Mouse (Mus musculus) heart, adult 2 months (tissue): Measurements from ENCODE around the gene 1700057G04Rik. TPM values are rescaled to one million over a fixed set of nuclear protein-coding genes. Genes with fewer than 3 reads are reported as not detected.

Experiments used
- DNase-seq, 2 experiments: peaks; one replicate each; pipeline ENCODE4 v3.0.0; 2021
- H3K27ac ChIP-seq: fragments of 200-600 bp; 2 replicates; pipeline ENCODE4 v1.8.1; 2022
- H3K27me3 ChIP-seq: fragments of 200-500 bp; 2 replicates; pipeline ENCODE4 v1.6.1; 2012; ENCODE audit warnings: mild to moderate bottlenecking, low read length, inconsistent platforms, mixed read lengths; ENCODE audit not compliant: control insufficient read depth, insufficient read depth
- H3K36me3 ChIP-seq: fragments of 200-500 bp; 2 replicates; pipeline ENCODE4 v1.6.1; 2012; ENCODE audit warnings: low read length, inconsistent platforms; ENCODE audit not compliant: control insufficient read depth, insufficient read depth
- H3K4me1 ChIP-seq: fragments of 200-500 bp; 2 replicates; pipeline ENCODE4 v1.6.1; 2011; ENCODE audit warnings: low read length; ENCODE audit not compliant: control insufficient read depth, insufficient read depth
- H3K4me3 ChIP-seq: fragments of 200-600 bp; 2 replicates; pipeline ENCODE4 v1.8.1; 2022
- H3K79me2 ChIP-seq: fragments of 200-500 bp; replicated peaks from 2 replicates; pipeline ENCODE4 v1.6.1; 2012; ENCODE audit warnings: mild to moderate bottlenecking, inconsistent platforms, low read length, moderate library complexity, mixed read lengths; ENCODE audit not compliant: control insufficient read depth, insufficient read depth
- H3K9ac ChIP-seq: fragments of 200-500 bp; 2 replicates; pipeline ENCODE4 v1.6.1; 2012; ENCODE audit warnings: low read depth, mild to moderate bottlenecking, control low read depth, inconsistent platforms, low read length, mixed read lengths
- CTCF ChIP-seq: fragments of 200-600 bp; IDR thresholded peaks from 2 replicates; pipeline ENCODE4 v1.8.1; 2022; ENCODE audit warnings: antibody characterized with exemption, mild to moderate bottlenecking, moderate library complexity
- EP300 ChIP-seq: fragments of 200-500 bp; IDR thresholded peaks from 2 replicates; pipeline ENCODE4 v1.6.1; 2011; ENCODE audit warnings: low read depth, low read length, control low read depth; ENCODE audit not compliant: insufficient read depth
- POLR2A ChIP-seq: fragments of 200-500 bp; IDR thresholded peaks from 2 replicates; pipeline ENCODE4 v1.6.1; 2011; ENCODE audit warnings: mild to moderate bottlenecking, low read depth, low read length, control low read depth; ENCODE audit not compliant: insufficient read depth
- WGBS: fragments of 180-500 bp; shearing (Covaris S2); methylation state at CpG from one replicate; pipeline ENCODE4 v1.1.7; 2018; 5-methylcytosine and 5-hydroxymethylcytosine counted together
- intact Hi-C: fragments of 180-260 bp; cut with DNase I; formaldehyde crosslinking; loops from one replicate; pipeline ENCODE4 v1.15.1; 2025
- polyA plus RNA-seq: library from polyadenylated mRNA; depleted of rRNA; stranded (reverse); fragments of >200 nt; gene quantifications from 2 replicates; pipeline ENCODE4 v1.2.3, GENCODE M21; 2012
- total RNA-seq, 2 experiments: library from RNA; stranded (reverse); gene quantifications; 2 replicates each; pipeline ENCODE4 v1.2.3; 2021

The 1700057G04Rik gene
- total and polyA plus RNA-seq, 3 experiments, result not detected

DNA sequence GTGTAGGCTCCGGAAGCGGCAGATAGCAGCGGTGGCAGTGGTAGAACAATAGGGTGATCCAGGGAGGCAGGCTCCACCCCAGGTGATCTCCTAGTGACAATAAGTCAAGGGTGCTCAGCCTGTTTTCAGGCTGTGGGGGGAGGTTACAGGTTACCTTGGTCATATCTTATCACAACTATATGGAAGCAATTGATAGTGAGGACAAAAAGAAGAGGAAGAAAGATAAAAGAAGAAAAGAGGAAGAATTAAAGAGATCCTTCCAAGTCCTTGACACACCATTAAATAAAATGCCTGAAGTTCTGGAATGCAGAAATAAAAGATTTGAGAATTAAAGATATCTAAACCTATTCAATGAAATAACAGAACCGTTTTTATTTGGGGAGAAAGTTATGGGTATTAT lies 17.6 kb downstream of the 1700057G04Rik start:
- no peaks in the 10 kb centered on the region for H3K79me2 ChIP-seq
- H3K4me1 ChIP-seq, result no peaks in the 10 kb centered on the region
- H3K27me3 ChIP-seq, result no peaks in the 10 kb centered on the region
- H3K36me3 ChIP-seq, result no peaks in the 10 kb centered on the region; the same call in 1 of the 2 replicates
- intact Hi-C loops, result loop anchor here (5.0 kb wide), 1 partner anchor 50 kb away; the partner anchor contains the start of gene Plscr2
- H3K9ac ChIP-seq, result no peak overlapping the region
- no peak overlapping the region for H3K27ac ChIP-seq
- DNase-seq, result no peak
- WGBS, result 77% methylated on average over 4 of the region's 4 CpGs
- TF ChIP-seq EP300 (no peak), CTCF (no peak), POLR2A (no peak)
- no peak overlapping the region for H3K4me3 ChIP-seq

DNA sequence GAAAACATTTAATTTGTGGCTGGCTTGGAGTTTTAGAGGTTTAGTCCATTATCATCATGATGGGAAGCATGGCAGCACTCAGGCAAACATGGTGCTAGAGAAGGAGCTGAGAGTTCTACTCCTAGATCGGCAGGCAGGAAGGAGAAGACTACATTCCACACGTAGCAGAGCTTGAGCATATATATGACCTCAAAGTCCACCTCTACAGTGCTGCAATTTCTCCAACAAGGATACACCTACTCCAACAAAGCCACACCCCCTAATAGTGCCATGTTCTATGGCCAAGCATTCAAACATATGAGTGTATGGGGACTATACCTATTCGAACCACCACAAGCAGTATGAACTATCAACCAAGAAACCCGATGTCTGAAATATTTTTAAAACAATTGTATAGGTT lies 22.2 kb downstream of the 1700057G04Rik start:
- intact Hi-C loops, result no loop called here
- TF ChIP-seq CTCF (no peak), EP300 (no peak), POLR2A (no peak)
- no peaks in the 10 kb centered on the region for H3K27me3 ChIP-seq
- H3K79me2 ChIP-seq, result no peaks in the 10 kb centered on the region
- WGBS, result 90% methylated on average over 4 of the region's 4 CpGs
- no peaks in the 10 kb centered on the region; the same call in 1 of the 2 replicates for H3K36me3 ChIP-seq
- H3K4me1 ChIP-seq, result no peaks in the 10 kb centered on the region
- no peak overlapping the region for H3K27ac ChIP-seq
- no peak overlapping the region for H3K9ac ChIP-seq
- no peak overlapping the region for H3K4me3 ChIP-seq
- no peak for DNase-seq

DNA sequence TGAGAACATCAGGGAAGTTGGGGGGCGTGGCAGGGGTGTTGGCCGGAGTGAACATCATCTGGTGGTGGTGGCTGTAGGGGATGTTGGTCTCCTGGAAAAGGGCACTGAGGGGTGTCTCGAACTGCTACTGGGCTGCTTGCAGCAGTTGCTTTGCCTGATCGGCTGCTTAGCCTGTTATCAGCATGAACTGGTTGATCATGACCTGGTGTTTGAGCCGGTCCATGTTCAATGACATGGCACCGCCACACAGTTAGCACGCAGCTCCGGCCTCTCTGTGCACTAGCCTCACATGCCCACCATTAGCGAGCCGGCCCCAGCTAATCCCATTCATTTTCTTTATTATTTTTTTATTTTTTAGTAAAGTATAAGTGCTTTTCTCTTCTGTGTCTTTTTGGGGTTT lies 25.7 kb downstream of the 1700057G04Rik start:
- DNase-seq, result no peak
- Histone ChIP-seq H3K36me3 (no peaks in the 10 kb centered on the region), H3K27ac (no peak overlapping the region), H3K4me3 (no peak overlapping the region), H3K27me3 (no peaks in the 10 kb centered on the region), H3K4me1 (no peaks in the 10 kb centered on the region; the same call in 1 of the 2 replicates), H3K79me2 (no peaks in the 10 kb centered on the region), H3K9ac (no peak overlapping the region)
- TF ChIP-seq POLR2A (no peak), CTCF (no peak), EP300 (no peak)
- WGBS, result 96% methylated on average over 10 of the region's 10 CpGs
- intact Hi-C loops, result no loop called here

DNA sequence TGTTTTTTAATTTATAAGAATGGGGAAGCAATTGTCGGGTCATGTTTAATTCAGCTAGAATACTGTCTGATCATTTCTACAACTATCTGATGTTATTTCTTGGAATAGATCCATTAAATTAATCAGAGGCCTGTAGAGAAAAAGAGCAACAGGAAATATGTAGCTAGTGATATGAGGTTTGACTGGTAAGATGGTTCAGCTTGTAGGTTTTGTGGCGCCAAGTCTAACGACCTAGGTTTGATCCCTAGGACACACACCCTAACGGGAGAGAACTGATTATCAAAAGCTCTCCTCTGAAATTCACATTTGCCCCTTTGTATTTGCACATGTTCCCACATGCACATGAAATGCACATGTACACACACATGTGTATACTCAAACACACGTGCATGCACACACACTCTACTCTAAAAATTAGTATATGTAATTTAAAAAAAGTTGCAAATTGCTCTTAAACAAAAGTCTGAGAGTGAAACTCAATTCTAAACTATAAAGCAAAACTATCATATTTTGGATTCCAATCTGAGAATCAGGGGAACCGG lies 26.2 kb downstream of the 1700057G04Rik start:
- WGBS, result 64% methylated on average over 6 of the region's 6 CpGs
- Histone ChIP-seq H3K36me3 (no peaks in the 10 kb centered on the region), H3K4me3 (no peak overlapping the region), H3K79me2 (no peaks in the 10 kb centered on the region), H3K27me3 (no peaks in the 10 kb centered on the region), H3K9ac (no peak overlapping the region), H3K27ac (no peak overlapping the region), H3K4me1 (no peaks in the 10 kb centered on the region; the same call in 1 of the 2 replicates)
- DNase-seq, result no peak
- TF ChIP-seq CTCF, result no peak
- no peak for TF ChIP-seq POLR2A
- no peak for TF ChIP-seq EP300
- intact Hi-C loops, result no loop called here

DNA sequence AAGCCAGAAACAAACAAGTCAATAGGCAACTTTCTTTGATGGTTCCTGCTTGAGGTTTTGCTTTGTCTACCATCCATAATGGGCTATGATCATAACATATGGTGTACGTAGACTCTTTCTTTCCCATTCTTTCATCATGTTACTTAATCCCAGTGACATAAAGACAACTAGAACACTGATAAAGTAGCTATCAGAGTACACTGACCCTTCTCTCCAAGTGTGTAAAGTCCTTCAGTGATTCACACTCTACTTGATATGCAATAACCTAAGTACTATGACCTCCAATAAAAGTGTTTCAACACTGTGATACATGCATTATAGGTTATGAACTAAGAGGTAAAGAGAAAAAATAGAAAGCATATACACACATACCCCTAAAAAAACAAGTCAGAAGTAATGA lies 27.9 kb downstream of the 1700057G04Rik start:
- Histone ChIP-seq H3K27ac (peak overlapping the region; percentile 68), H3K27me3 (no peaks in the 10 kb centered on the region), H3K9ac (no peak overlapping the region), H3K4me1 (no peaks in the 10 kb centered on the region; the same call in 1 of the 2 replicates), H3K4me3 (no peak overlapping the region), H3K36me3 (no peaks in the 10 kb centered on the region), H3K79me2 (no peaks in the 10 kb centered on the region)
- WGBS, result 82% methylated on average over 1 of the region's 1 CpGs
- intact Hi-C loops, result no loop called here
- DNase-seq, result no peak
- TF ChIP-seq POLR2A (no peak), CTCF (no peak), EP300 (no peak)

DNA sequence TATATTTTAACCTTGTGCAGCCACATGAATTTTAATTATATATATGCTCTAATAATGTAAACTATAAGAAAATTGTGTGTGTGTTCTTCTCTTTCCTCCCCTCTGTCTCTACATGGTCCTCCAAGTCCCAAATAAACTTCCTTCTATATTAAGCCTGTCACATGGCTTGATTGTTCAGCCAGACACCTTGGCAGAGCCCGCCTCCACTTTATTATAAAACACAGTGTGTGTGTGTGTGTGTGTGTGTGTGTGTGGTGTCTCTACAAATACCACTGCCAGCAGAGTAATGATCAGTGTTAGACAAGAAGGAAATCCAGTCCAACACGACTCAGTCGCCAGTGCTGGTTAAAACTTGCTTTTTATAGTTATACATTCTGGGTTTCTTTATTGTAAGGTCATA lies 28.5 kb downstream of the 1700057G04Rik start:
- H3K27me3 ChIP-seq, result no peaks in the 10 kb centered on the region
- no peak overlapping the region for H3K9ac ChIP-seq
- peak; percentile 20 to 44 for DNase-seq
- intact Hi-C loops, result no loop called here
- no peaks in the 10 kb centered on the region; the same call in 1 of the 2 replicates for H3K4me1 ChIP-seq
- H3K4me3 ChIP-seq, result no peak overlapping the region
- no peaks in the 10 kb centered on the region for H3K79me2 ChIP-seq
- TF ChIP-seq EP300, result 0 out of 2 replicates have a peak, but pooled peaks have one; percentile 39
- TF ChIP-seq POLR2A, result no peak
- WGBS, result 22% methylated on average over 3 of the region's 3 CpGs
- no peaks in the 10 kb centered on the region for H3K36me3 ChIP-seq
- H3K27ac ChIP-seq, result peak overlapping the region; percentile 68
